Mouse (Mus musculus) left cerebral cortex, adult 9 months (tissue): ENCODE measurements around the gene Phlpp2.

Source experiments
- DNase-seq, 2 experiments: peaks; one replicate each; pipeline ENCODE4 v3.0.0; 2022; ENCODE audit warnings: low spot score in 2 of 2

Phlpp2 gene

DNA sequence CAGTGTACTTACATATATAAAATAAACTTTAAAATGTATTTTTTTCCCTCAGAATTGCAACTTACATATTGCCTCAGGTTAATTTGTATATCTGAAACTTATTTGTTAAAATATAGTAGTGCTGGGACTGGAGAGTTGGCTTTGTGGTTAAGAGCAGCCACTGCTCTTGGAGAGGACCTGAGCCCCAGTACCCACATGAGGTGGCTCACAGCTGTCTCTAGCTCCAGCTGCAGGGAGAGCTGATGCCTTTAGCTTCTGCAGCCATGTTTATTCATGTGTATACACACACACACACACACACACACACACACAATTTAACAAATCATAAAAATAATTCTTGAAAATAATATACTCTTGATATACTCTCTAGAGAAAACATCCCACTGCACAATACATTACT lies 34.0 kb downstream of the Phlpp2 start:
- no peak for DNase-seq

DNA sequence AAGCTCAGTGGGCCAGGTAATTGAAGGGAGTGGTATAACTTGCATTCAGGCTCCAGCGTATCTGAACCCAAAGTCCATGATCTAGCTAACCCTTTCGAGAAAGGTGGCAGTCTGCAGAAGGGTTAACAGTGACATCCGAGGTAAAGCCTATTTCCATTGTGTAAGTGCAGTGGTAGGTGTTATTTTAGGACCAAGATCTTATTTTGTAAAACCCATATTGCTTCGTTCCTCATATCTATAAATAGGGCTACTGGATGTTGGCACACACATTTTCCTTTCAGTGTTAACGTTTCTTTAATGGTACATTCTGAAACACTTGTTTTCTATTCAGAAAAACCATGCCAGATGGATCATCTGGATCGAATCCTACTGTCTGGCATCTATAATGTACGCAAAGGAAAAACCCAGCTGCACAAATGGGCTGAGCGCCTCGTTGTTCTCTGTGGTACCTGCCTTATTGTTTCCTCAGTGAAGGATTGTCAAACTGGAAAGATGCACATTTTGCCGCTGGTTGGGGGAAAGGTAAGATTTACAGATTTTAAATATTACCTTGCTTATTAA lies 35.6 kb downstream of the Phlpp2 start:
- peak; percentile 30 to 60 for DNase-seq

DNA sequence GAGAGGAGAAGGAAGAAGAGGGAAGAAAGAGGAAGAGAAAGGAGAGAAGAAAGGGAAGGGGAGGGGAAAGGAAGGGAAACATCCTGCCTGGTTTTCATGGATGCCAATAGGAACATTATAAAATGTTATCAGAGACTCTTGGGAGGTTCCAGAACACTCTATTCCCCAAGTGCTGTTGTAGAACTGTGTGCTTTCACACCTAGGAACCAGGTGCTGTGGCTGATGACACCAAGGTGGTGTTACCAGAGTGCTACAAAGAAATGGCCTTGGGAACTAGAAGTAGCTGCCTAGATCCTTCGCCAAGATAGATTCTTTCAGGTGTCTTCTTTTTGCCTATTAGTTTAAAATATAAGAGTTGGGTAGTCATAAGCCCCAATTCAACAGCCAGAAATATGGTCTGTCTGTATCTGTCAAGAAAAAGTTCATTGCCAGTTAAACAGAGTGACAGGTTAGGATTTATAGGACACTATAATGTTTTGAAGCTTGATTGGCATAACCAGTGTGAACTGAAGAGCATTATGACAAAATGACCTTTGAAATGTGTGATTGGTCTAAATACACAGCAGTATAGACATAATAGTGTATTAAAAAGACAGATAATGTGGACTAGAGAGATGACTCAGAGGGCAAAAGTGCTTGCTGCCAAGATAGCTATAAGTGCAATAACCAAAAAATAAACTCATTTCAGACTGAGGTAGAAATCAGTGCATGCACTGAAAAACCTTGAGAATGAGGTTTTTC lies 36.8 kb downstream of the Phlpp2 start:
- no peak for DNase-seq

DNA sequence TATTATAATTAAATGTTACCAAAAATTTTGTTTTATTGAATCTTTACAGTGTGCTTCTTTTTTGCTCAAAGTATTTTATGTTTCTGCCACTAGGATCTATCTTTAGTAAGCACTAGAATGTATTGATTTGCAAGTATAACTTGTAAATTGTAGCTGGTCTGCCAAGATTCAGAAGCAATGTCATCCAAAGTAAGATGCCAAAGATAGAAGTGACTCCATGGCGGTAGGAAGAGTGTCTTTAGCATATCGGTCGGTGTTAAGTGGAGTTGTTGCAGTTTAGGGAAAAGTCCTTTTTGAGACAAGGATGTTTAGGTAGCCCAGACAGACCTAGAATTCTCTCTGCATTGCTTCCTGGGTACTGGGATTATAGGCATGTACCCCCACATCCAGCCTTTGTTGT lies 38.6 kb downstream of the Phlpp2 start:
- no peak for DNase-seq

DNA sequence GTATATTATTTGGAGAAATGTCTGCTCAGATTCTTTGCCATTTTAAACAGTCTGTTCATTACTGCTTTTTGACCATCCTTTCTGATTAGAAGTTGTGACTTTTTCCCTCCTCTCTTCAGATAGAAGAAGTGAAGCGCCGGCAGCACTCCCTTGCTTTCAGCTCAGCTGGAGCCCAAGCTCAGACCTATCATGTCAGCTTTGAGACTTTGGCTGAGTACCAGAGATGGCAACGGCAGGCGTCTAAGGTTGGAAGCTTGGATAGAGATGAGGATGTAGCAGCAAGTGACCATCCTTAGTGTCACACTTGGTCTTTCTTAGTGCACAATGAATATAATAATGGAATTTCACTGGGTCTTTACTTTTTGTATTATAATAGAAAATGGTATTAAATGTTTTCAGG lies 39.0 kb downstream of the Phlpp2 start:
- no peak for DNase-seq

DNA sequence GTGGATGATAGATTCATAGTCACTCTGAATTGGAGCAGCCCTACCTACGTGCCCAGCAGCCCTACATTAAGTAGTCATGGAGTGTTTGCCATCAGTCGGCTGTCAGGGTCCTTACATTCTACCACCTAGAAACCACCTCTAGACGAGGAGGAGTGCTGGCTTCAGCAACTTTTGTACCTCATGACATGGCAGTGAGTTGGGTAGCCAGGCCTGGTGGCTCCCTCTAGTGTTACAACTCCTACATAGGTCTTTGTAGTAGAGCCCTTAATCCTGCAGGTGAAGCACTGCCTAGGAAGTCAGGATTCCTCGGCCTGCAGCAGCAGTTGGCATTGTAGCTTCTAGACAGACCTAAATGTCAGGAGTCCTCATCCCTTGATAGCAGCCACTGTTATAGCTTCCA lies 48.9 kb downstream of the Phlpp2 start:
- peak in 1 of 2 experiments; percentile 44 for DNase-seq

DNA sequence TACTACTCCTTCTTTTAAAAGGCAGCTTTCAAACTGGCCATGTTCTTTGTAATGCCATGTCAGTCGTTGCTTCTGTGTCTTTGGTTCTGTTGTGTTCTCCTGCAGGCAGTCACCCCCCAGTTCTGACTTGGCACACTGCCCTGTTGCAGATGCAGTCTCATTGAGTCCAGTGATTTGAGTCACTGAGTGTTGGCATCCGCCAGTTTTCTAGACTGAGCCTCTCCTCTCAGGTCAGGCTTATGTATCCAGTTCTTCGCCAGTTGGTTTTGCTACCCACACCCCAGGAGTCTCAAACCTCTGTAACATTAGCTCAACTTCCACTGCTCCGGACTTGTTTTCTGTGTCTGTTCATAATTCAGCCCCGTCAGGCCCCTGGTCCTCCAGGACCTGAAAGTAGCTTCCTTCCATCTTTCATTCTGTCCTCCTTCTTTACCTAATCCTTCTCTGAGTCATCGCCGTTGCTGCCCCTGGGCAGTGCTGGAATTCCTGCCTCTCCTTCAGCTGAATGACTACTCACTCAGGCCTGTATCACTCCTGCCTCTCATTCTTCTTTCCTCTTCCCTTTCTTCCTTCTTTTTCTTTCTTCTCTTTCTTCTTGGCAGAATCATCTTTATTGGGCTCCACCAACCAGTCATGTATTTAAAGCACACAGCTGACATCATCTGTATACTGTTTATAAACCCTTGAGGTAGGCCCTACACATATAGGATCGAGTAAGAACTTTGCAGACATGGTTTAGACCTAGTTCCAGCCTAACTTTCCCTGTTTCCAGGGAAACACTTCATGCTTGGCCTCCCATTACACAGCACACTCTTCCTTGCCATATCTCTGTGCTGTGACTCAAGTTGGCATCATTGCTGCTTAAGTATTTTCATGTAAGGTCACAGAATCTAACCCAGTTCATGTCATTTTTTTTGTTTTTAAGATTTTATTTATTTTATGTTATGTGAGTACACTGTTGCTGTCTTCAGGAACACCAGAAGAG lies 52.4 kb downstream of the Phlpp2 start:
- DNase-seq = peak in 1 of 2 experiments; percentile 21

DNA sequence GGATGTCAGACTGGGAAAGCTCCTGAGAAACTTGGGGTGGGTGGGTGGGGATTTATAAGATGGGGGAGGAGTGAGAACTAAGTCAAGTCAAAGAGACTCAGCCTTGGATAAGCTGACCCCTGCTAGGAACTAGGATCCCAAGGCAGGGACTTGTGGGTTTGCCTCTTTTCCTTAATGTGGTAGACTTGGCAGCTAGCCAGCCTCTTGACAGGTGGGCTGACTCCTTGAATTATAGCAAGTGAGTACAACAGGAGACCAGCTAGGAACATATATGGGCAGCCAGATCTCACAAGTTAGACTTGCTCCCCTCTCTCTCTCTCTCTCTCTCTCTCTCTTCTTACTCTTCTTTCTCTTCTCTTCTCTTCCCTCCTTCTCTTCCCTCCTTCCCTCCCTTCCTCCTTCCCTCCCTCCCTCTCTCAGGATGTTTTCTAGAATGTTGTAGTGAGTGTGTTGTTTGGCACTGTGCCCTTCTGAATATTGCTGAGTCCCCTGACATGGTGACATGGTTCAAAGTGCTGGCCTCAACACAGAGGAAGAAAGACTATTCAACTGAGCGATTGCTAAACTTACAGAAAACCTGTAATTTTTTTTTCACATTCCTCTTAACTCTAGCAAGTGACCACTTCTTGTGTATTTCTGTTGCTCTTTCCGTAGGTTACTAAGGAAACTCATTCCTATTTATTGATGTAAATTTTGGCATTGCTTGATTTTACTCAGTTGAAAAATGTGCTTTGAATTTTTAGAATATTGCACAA lies 73.4 kb downstream of the Phlpp2 start:
- no peak for DNase-seq

DNA sequence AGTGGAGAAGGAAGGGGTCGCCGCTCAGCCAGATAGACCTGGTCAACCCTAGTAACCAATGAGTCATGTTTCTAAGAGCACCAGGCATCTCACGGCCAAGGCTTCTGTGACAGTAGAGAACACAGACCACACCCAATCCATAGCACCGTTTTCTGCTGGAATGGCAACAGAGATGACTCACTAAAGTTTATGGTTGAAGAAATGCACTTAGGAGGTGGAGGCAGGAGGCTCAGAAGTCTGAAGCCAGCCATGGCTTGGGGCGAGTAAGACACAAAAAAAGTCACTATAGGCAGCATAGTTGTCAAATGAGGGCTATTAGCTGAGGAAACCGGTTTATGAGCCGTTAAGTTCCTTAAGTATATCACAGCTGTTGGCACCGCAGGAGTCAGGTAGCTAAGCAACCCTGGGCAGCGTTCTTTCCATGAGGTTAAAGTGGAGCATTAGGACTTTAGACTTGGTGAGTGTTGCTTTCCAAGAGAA lies 76.9 kb downstream of the Phlpp2 start:
- DNase-seq = no peak

DNA sequence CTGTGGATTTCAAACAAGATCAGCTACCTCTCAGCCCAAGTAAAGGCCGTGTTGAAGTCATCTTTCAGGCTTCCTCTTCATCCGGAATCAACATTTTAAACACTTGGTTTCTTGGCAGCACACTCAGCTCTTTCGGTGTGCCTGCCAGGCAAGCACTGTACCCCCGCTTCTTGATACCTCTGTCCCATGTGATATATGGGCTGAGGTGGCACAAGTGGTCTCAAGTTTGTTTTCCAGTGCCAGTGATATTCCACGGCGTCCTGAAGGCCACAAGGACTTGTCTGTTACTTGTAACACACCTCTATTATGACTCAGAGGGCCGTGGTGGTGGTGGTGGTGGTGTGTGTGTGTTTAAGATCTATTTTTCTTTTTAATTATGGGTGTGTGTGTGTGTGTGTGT lies 77.4 kb downstream of the Phlpp2 start:
- no peak for DNase-seq

DNA sequence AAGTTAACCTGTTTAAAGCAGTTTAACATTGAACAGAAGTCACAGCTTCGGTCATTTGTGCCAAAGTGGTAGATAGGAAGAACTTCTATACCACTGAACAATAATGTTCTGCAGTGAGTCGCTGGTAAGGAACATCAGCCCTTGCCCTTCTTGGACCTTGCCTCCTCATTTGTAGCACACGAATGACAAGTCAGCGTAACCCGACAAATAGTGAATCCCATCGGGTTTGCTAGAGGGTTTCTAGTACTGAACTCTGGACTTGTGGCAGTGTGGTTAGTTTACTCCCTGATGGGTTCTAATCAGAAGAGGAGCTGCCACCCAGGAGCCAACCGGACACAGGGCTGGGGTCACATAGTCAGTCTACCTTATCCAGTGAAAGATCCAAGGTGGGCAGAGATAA lies 77.9 kb downstream of the Phlpp2 start:
- DNase-seq = no peak

DNA sequence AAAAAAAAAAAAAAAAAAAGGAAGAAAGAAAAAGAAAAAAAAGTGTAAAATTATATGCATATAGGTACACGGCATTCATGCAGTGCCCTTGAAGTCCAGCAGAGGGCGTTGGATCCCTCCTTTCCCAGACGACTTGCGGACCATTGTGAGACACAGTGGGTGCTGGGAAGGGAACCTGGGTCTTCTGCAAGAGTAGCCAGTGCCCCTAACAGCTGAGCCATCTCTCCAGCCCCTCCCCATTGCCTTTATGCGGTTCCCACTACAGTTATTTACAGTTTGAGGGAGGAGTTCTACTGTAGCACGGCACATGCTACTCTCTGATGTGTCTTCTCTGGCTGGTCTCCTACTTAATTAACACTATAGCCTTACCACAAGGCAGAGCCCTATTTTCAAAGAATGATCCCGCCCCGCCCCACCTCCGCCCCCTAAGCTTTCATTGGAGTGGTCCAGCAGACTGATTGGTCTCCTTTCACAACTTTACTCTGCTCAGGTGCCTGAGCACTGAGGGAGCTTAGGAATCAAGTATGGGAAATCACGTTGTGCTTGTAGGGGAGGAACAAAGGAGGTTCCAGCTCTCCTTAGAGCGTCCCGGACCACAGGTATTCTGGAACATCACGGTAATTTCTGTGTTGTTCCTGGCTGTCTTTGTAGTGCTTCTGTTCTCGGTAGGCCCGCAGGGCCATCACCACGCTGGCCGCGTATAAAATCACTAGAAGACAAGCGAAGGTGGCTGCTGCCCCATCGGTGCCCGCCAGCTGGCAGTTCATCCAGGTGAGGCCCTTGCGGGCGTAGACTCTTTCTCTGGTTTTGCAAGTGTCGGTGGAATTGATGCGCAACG lies 79.3 kb downstream of the Phlpp2 start:
- peak in 1 of 2 experiments; percentile 69 for DNase-seq

DNA sequence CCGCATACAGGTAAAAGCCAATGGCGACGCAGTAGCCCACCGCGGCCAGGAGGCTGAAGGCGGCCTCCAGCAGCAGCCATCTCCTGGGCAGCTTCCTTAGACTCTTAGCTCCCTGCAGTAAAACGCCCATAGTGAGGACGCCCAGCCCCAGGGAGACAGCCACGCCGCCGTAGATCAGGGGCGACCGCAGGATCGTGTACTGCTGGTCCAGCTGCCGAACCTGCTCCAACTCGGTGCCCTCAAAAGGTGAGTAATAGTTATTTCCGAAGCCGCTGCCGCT lies 79.9 kb downstream of the Phlpp2 start:
- no peak for DNase-seq

DNA sequence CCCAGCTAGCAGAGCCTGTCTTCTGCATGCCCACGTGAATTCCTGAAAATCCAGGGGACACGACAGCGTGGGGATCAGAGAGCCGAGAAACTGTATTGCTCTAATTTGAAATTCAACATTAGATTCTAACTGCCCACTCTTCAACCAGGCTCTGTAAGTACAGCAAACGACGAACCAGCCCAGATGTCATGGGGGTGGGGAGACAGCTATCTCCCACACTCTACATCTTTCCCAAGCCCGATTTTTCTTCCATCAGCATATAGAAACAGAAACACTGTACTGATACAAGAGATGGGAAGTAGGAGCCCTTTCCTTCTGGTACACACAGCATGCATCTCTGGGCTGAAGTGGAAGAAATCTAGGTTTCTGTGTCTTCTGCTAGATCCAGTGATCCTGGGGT lies 83.8 kb downstream of the Phlpp2 start:
- peak in 1 of 2 experiments; percentile 73 for DNase-seq

DNA sequence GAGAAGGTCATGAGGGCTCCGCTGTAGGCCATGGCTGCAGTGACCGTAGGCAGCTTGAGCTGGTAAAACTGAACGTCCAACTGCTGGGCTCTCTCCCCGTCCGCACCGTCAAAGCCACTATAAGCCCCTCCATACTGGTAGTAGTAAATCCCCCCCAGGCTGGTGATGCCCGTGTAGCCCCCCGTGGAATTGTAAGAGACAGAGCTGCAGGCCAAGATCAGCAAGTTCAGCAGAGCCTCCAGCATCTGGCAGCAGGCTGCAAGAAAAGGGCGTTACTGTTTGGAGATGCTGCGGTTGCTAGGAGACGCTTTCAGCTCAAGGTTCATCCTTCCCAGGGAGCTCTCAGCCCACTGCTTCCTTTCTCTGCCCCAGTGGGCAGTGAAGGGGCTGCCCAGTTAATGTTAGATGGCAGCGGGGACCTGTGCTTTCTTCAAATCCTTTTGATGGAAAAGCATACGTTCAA lies 86.2 kb downstream of the Phlpp2 start:
- DNase-seq = peak in 1 of 2 experiments; percentile 44

DNA sequence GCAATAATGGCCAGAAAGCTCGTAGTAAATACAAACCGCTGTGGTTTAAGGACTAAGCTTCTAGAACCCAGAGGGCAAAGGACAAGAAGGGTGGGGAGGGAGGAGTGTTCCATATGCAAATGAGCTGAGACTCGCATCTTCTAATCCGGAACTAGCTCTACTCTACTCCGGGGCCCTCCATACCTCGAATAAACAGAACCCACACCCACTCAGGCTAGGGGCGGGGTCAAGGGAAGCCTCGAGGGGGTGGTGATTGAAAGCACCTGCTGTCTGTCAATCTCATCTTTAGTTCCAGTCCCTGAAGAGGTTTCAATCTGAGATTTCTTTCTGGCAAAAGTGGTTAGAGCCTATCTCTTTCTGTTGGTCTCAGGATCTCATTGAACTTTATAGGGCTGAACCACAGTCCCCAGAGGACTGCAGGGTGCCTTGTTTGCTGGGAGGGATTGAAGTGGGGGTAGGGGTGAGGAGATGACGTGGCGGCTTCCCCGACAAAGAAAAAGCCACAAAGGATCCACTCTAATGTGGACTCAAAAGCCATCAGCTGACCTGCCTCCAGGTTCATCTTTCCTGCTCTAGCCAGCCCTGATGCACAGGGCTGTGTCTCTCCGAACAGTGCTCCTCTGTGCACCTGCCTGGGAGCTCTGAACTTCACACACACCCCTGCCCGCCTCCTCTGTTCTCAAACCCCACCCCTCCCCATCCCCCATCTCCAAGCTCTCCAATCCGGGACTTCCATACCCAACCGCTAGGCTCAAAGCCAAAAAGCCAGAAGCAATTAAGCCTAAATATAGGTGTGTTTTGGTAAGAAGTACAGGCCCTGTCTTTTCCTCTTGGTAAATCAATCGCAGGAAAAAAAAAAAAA lies 89.1 kb downstream of the Phlpp2 start:
- no peak for DNase-seq

DNA sequence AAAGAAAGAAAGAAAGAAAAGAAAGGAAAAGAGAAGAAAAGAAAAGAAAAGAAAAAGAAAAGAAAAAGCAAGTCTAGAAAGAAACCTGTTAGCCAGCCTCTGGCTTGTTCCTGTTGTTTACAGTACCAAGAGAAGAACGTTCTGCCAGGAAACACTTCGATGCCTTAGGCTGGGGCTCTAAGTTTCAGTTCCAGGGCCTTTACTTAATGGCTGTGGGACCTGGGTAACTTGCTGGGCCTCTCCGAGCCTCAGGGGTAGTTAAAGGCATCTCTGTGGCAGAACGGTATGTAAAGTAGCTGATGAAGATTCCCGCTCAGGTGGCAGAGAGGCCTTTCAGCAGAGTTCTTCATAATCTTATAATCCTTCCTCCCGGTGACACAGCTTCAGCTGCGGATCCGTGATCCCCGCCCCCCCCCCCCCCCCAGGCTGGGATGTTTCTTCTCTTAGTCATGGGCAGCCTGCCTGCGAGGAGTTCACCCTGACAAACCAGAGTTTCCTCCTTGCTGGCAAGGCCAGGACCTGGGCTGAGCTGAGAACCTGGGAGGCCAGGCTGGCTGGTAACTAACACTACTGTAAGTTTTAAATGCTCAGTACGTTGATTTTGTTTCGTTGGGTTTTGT lies 89.8 kb downstream of the Phlpp2 start:
- no peak for DNase-seq

DNA sequence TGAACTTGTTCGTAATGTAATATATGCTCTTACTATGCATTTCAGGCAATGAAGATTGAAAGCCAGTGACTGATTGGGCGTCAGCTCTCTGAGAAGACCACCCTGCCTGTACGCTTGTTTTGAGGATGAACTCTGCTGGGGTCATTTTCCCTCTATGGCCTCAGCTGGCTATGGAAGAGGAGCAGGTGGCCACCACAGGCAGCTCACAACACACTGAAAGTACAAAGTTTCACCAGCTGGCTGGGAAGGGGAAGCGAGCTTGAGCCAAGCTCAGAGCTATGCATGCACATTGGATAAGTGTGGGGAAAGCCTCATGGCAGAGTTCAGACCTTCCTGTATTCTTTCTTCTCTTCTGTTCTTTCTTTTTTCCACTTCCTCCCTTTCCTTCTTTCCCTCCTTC lies 90.8 kb downstream of the Phlpp2 start:
- DNase-seq = no peak

DNA sequence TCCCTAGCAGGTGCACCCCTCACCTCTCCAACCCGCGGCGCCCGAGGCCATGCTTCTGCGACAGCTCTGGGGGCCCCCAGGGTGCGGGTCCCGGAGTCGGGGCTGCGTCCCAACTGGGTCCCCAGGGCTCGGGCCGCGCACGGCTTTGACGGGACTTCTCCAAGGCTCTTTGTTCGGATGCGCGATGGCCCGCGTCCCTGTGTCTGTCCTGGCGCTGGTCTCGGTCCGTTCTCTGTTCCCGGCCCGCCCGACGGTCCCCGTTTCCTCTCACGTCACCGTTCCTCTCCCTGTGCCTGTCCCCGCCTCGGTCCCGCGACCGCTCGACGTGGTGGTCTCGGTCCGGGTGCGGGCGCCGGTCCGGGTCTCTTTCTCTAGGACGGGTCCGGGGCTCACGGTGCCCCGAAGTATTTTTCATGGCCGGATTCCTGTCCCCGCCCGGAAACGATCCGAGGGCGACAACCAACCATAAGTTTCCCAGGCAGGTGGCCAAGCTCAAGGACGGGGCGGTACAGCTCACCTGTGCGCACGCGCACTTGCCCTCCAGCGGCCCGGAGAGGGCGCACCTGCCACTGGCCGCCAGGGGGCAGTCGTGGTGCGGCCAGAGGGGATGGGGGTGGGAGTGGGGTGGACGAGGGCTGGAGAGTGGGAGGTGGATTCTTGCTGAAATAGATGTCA lies 93.5 kb downstream of the Phlpp2 start, which contains the start of gene Marveld3:
Gene Marveld3, minus strand, starts transcription at position 511 of the 675 bp plus-strand sequence.
- no peak for DNase-seq
